Mouse (Mus musculus) CH12.LX (cell line): ENCODE results near the gene Ppp1r14b. TPM values are rescaled to one million over a fixed set of nuclear protein-coding genes. Genes with fewer than 3 reads are reported as not detected.

ENCODE experiments used
- DNase-seq: peaks from one replicate; pipeline ENCODE4 v3.0.0-alpha.2; 2013; ENCODE audit errors: extremely low read depth
- H3K27ac ChIP-seq: 2 replicates; pipeline ENCODE4 v1.5.1; 2012; ENCODE audit warnings: low read depth, mild to moderate bottlenecking, control low read depth, moderate library complexity; ENCODE audit not compliant: insufficient read depth
- H3K27me3 ChIP-seq: replicated peaks from 2 replicates; pipeline ENCODE3; 2012; ENCODE audit warnings: inconsistent platforms
- H3K36me3 ChIP-seq, 2 experiments: replicated peaks in 1 of 2; 2 replicates each; pipeline versions ENCODE3 to v1.6.1; 2012; ENCODE audit warnings: inconsistent platforms in 1 of 2, low read length in 1 of 2, mild to moderate bottlenecking in 1 of 2, mixed read lengths in 1 of 2, moderate library complexity in 1 of 2; ENCODE audit not compliant: control insufficient read depth in 1 of 2, insufficient read depth in 1 of 2
- H3K4me1 ChIP-seq, 2 experiments: 2 replicates each; pipeline ENCODE4 v1.6.1; 2012; ENCODE audit warnings: inconsistent platforms in 1 of 2, moderate library complexity in 1 of 2; ENCODE audit not compliant: insufficient read depth in 2 of 2, control insufficient read depth in 1 of 2
- H3K4me2 ChIP-seq: 2 replicates; pipeline ENCODE4 v1.6.1; 2012; ENCODE audit warnings: low read depth, mild to moderate bottlenecking, control low read depth; ENCODE audit not compliant: poor library complexity, insufficient read depth, severe bottlenecking
- H3K4me3 ChIP-seq, 3 experiments: fragments of 150-350 bp in 1 of 3; sonication (generic) in 1 of 3; replicated peaks in 1 of 3; 2 replicates each; pipeline versions ENCODE3 to v1.5.1; 2011 to 2012; ENCODE audit warnings: low read depth in 2 of 3, low read length in 2 of 3, mild to moderate bottlenecking in 2 of 3, moderate library complexity in 2 of 3, control low read depth in 1 of 3, improper control_type of control experiment in 1 of 3, inconsistent platforms in 1 of 3, mixed read lengths in 1 of 3; ENCODE audit not compliant: poor library complexity in 1 of 3
- H3K79me2 ChIP-seq: replicated peaks from 2 replicates; pipeline ENCODE4 v1.6.1; 2012; ENCODE audit warnings: mild to moderate bottlenecking, moderate library complexity; ENCODE audit not compliant: control insufficient read depth, poor library complexity, insufficient read depth, severe bottlenecking; ENCODE audit errors: extremely low read depth
- H3K9ac ChIP-seq: 2 replicates; pipeline ENCODE4 v1.6.1; 2012; ENCODE audit warnings: low read depth, mild to moderate bottlenecking, control low read depth, moderate library complexity; ENCODE audit not compliant: insufficient read depth
- H3K9me3 ChIP-seq: replicated peaks from 2 replicates; pipeline ENCODE3; 2012; ENCODE audit warnings: low read length, inconsistent platforms, mixed read lengths
- BHLHE40 ChIP-seq: IDR thresholded peaks from 2 replicates; pipeline ENCODE4 v1.6.1; 2011; ENCODE audit warnings: mild to moderate bottlenecking, low read depth, low read length, improper control_type of control experiment
- CTCF ChIP-seq, 2 experiments: IDR thresholded peaks in 1 of 2; conservative IDR thresholded peaks in 1 of 2; 2 replicates each; pipeline ENCODE4 v1.5.1; 2011 to 2012; ENCODE audit warnings: low read depth in 2 of 2, low read length in 2 of 2, improper control_type of control experiment in 1 of 2, inconsistent platforms in 1 of 2, mild to moderate bottlenecking in 1 of 2, moderate library complexity in 1 of 2
- ELF1 ChIP-seq: IDR thresholded peaks from 2 replicates; pipeline ENCODE4 v1.6.1; 2014; ENCODE audit warnings: low read depth, mild to moderate bottlenecking, inconsistent platforms, low read length, improper control_type of control experiment
- GABPA ChIP-seq: IDR thresholded peaks from 2 replicates; pipeline ENCODE4 v1.6.1; 2012; ENCODE audit warnings: low read depth, low read length, improper control_type of control experiment, inconsistent platforms; ENCODE audit not compliant: insufficient replicate concordance
- HCFC1 ChIP-seq: IDR thresholded peaks from 2 replicates; pipeline ENCODE4 v1.6.1; 2012; ENCODE audit warnings: low read depth, mild to moderate bottlenecking, inconsistent platforms, low read length, improper control_type of control experiment
- JUND ChIP-seq: conservative IDR thresholded peaks from 2 replicates; pipeline ENCODE4 v1.6.1; 2011; ENCODE audit warnings: low read depth, low read length, improper control_type of control experiment
- KAT2A ChIP-seq: IDR thresholded peaks from 2 replicates; pipeline ENCODE4 v1.6.1; 2012; ENCODE audit warnings: low read length, improper control_type of control experiment, inconsistent platforms; ENCODE audit not compliant: insufficient replicate concordance
- MAFK ChIP-seq: IDR thresholded peaks from 2 replicates; pipeline ENCODE4 v1.6.1; 2011; ENCODE audit warnings: low read length, improper control_type of control experiment; ENCODE audit not compliant: insufficient replicate concordance
- MAX ChIP-seq: IDR thresholded peaks from 2 replicates; pipeline ENCODE4 v1.6.1; 2011; ENCODE audit warnings: low read length, improper control_type of control experiment
- MAZ ChIP-seq: IDR thresholded peaks from 2 replicates; pipeline ENCODE4 v1.6.1; 2012; ENCODE audit warnings: low read depth, mild to moderate bottlenecking, inconsistent platforms, low read length, improper control_type of control experiment, moderate library complexity
- MEF2A ChIP-seq: IDR thresholded peaks from 2 replicates; pipeline ENCODE4 v1.6.1; 2014; ENCODE audit warnings: low read depth, mild to moderate bottlenecking, inconsistent platforms, low read length, improper control_type of control experiment, borderline replicate concordance
- MXI1 ChIP-seq: IDR thresholded peaks from 2 replicates; pipeline ENCODE4 v1.6.1; 2011; ENCODE audit warnings: mild to moderate bottlenecking, low read depth, low read length, improper control_type of control experiment
- MYC ChIP-seq: IDR thresholded peaks from 2 replicates; pipeline ENCODE4 v1.6.1; 2011; ENCODE audit warnings: low read depth, mild to moderate bottlenecking, improper control_type of control experiment, low read length
- NRF1 ChIP-seq: IDR thresholded peaks from 2 replicates; pipeline ENCODE4 v1.6.1; 2014; ENCODE audit warnings: low read depth, mild to moderate bottlenecking, inconsistent platforms, low read length, improper control_type of control experiment, moderate library complexity
- POLR2A ChIP-seq: IDR thresholded peaks from 2 replicates; pipeline ENCODE4 v1.6.1; 2011; ENCODE audit warnings: low read depth, mild to moderate bottlenecking, improper control_type of control experiment, low read length
- POLR2AphosphoS2 ChIP-seq: IDR thresholded peaks from 2 replicates; pipeline ENCODE4 v1.6.1; 2011; ENCODE audit warnings: low read depth, low read length, improper control_type of control experiment
- SIN3A ChIP-seq: IDR thresholded peaks from 2 replicates; pipeline ENCODE4 v1.6.1; 2012; ENCODE audit warnings: low read length, improper control_type of control experiment, inconsistent platforms
- TBP ChIP-seq: conservative IDR thresholded peaks from 2 replicates; pipeline ENCODE4 v1.6.1; 2011; ENCODE audit warnings: low read depth, low read length, improper control_type of control experiment
- TCF12 ChIP-seq: IDR thresholded peaks from 2 replicates; pipeline ENCODE4 v1.6.1; 2014; ENCODE audit warnings: low read depth, mild to moderate bottlenecking, inconsistent platforms, low read length, improper control_type of control experiment
- USF1 ChIP-seq: IDR thresholded peaks from 2 replicates; pipeline ENCODE4 v1.6.1; 2014; ENCODE audit warnings: low read depth, mild to moderate bottlenecking, inconsistent platforms, low read length, improper control_type of control experiment
- ZKSCAN1 ChIP-seq: IDR thresholded peaks from 2 replicates; pipeline ENCODE4 v1.6.1; 2012; ENCODE audit warnings: low read depth, inconsistent platforms, low read length, improper control_type of control experiment, borderline replicate concordance
- dilution Hi-C: fragments of 300-500 bp; cut with MboI; formaldehyde crosslinking; loops from 2 replicates; pipeline ENCODE4 v1.14.3; 2020; ENCODE audit warnings: low sequenced_read_pairs; ENCODE audit not compliant: extremely low pct_unique_long_range_greater_than_20kb, extremely low pct_ligation_motif_present
- in situ Hi-C: fragments of 300-500 bp; cut with MboI; formaldehyde crosslinking; loops from 3 replicates; pipeline ENCODE4 v1.14.3; 2019; ENCODE audit warnings: low sequenced_read_pairs, low pct_ligation_motif_present, low pct_unique_long_range_greater_than_20kb, mixed read lengths
- polyA plus RNA-seq: library from polyadenylated mRNA; unstranded; fragments of >175 nt; gene quantifications from 2 replicates; pipeline ENCODE4 v1.2.1, GENCODE M21; 2012; ENCODE audit warnings: low read depth; ENCODE audit not compliant: insufficient read length
- total RNA-seq, 2 experiments: library from RNA; depleted of rRNA; stranded (reverse); fragments of 300-350 nt in 1 of 2; fragments of >200 nt in 1 of 2; gene quantifications; 2 replicates each; pipeline ENCODE4 v1.2.3; 2012 to 2014

The Ppp1r14b gene
- total and polyA plus RNA-seq, 3 experiments, result 167 to 256 (median 241) TPM

- in situ Hi-C loops, result no loop called here
- no peak overlapping the region for H3K4me3 ChIP-seq
These were observed 37.7 kb downstream of the Ppp1r14b start for GRCm38 (mm10) chr19:7012426-7012825.

DNA sequence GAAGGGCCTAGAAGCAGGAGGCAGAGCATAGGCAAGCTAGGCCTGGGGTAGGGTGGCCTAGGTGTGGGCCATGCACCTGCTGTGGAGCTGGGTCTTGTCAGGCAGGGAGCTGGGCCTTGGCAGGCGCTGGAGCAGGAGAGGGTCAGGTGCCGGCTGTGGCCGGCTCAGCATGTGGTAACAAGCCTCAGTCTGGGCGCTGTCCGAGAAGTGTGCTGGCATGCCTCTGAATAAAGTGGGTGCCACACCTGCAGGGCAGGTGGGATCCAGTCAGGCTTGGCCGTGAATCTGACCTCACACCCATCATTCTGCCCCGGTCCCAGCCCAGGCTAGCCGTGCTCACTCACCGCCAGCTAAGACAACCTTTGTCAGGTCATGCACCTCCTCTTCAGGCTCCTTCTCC, 39.2 kb downstream of the Ppp1r14b start:
- H3K36me3 ChIP-seq, result peaks cover 27 to 57% of the 10 kb centered on the region in 2 experiments
- H3K27me3 ChIP-seq, result no peaks in the 10 kb centered on the region
- H3K9ac ChIP-seq, result no peak overlapping the region
- in situ Hi-C loops, result no loop called here
- H3K4me3 ChIP-seq, result no peak overlapping the region
- TF ChIP-seq BHLHE40 (no peak), HCFC1 (no peak), USF1 (no peak), MEF2A (no peak), MYC (no peak), MAFK (no peak), NRF1 (no peak), ZKSCAN1 (no peak), MXI1 (no peak), POLR2A (no peak), POLR2AphosphoS2 (no peak), ELF1 (no peak), TBP (no peak), GABPA (no peak), KAT2A (no peak), SIN3A (no peak), CTCF (conservative IDR thresholded peaks at IDR 0.05 in 1 of 2, IDR thresholded peaks at IDR 0.05 in 1 of 2; ENCODE audit: low read depth in 2 of 2, low read length in 2 of 2) (no peak), JUND (no peak)
- no peak overlapping the region for H3K27ac ChIP-seq
- no peak overlapping the region for H3K4me2 ChIP-seq
- DNase-seq, result no peak
- H3K4me1 ChIP-seq, result peaks cover 5 to 13% of the 10 kb centered on the region in 2 experiments; a peak in 3 of 4 replicates
- dilution Hi-C loops, result no loop called here
- H3K79me2 ChIP-seq, result peaks cover 1% of the 10 kb centered on the region; the same call in 1 of the 2 replicates
- H3K9me3 ChIP-seq, result no peaks in the 10 kb centered on the region

More at GRCm38 (mm10) chr19:7012426-7012825, 37.7 kb downstream of the Ppp1r14b start:
- no peak for DNase-seq
- Histone ChIP-seq H3K27ac (no peak overlapping the region), H3K9ac (no peak overlapping the region), H3K4me2 (no peak overlapping the region), H3K36me3 (peaks cover 27 to 66% of the 10 kb centered on the region in 2 experiments), H3K9me3 (no peaks in the 10 kb centered on the region), H3K4me1 (peaks cover 4 to 10% of the 10 kb centered on the region in 2 experiments; a peak in 3 of 4 replicates), H3K79me2 (no peaks in the 10 kb centered on the region), H3K27me3 (no peaks in the 10 kb centered on the region)
- dilution Hi-C loops, result no loop called here
- TF ChIP-seq ELF1 (no peak), MAZ (no peak), TCF12 (no peak), USF1 (no peak), CTCF (conservative IDR thresholded peaks at IDR 0.05 in 1 of 2, IDR thresholded peaks at IDR 0.05 in 1 of 2; ENCODE audit: low read depth in 2 of 2, low read length in 2 of 2) (no peak), POLR2A (no peak), MAX (no peak), KAT2A (no peak)
